Mouse (Mus musculus) myocyte (in vitro differentiated cells): ENCODE measurements around the gene Tarbp1. TPM values are rescaled to one million over a fixed set of nuclear protein-coding genes. Genes with fewer than 3 reads are reported as not detected.
A peak's percentile ranks its signal among the peaks of the same experiment; 100 is the strongest.

Experiments
- H3K27me3 ChIP-seq: one replicate; pipeline ENCODE4 v1.6.1; 2011; ENCODE audit not compliant: control insufficient read depth, insufficient read depth, insufficient read length
- H3K36me3 ChIP-seq: one replicate; pipeline ENCODE4 v1.6.1; 2011; ENCODE audit not compliant: control insufficient read depth, insufficient read depth
- H3K4me2 ChIP-seq: one replicate; pipeline ENCODE4 v1.6.1; 2011; ENCODE audit warnings: low read depth, control low read depth
- H3K4me3 ChIP-seq: one replicate; pipeline ENCODE4 v1.5.1; 2011; ENCODE audit warnings: mild to moderate bottlenecking, control low read depth, moderate library complexity
- H3K79me2 ChIP-seq: one replicate; pipeline ENCODE4 v1.6.1; 2011; ENCODE audit not compliant: control insufficient read depth, insufficient read depth
- H3ac ChIP-seq: one replicate; pipeline ENCODE4 v1.6.1; 2011; ENCODE audit not compliant: control insufficient read depth, insufficient read length
- CEBPB ChIP-seq: IDR thresholded peaks from 2 replicates; pipeline ENCODE4 v1.6.1; 2011; ENCODE audit warnings: mild to moderate bottlenecking, moderate library complexity; ENCODE audit not compliant: poor library complexity, insufficient read depth, severe bottlenecking
- E2F4 ChIP-seq: IDR thresholded peaks from one replicate; pipeline ENCODE4 v1.6.1; 2011; ENCODE audit warnings: mild to moderate bottlenecking, control low read depth, moderate library complexity; ENCODE audit not compliant: insufficient read depth
- MAX ChIP-seq: IDR thresholded peaks from one replicate; pipeline ENCODE4 v1.6.1; 2011; ENCODE audit warnings: low read depth, mild to moderate bottlenecking, control low read depth
- MYOD1 ChIP-seq, 3 experiments: IDR thresholded peaks; one replicate each; pipeline ENCODE4 v1.6.1; 2011; ENCODE audit warnings: control low read depth in 2 of 3, low read depth in 2 of 3, mild to moderate bottlenecking in 2 of 3, moderate library complexity in 1 of 3; ENCODE audit not compliant: insufficient read length in 2 of 3, control insufficient read depth in 1 of 3
- MYOG ChIP-seq, 3 experiments: IDR thresholded peaks; one replicate each; pipeline ENCODE4 v1.6.1; 2011; ENCODE audit warnings: control low read depth in 2 of 3, low read depth in 2 of 3, mild to moderate bottlenecking in 2 of 3; ENCODE audit not compliant: insufficient read length in 2 of 3, control insufficient read depth in 1 of 3, insufficient read depth in 1 of 3
- POLR2A ChIP-seq: IDR thresholded peaks from one replicate; pipeline ENCODE4 v1.6.1; 2011; ENCODE audit warnings: low read depth, mild to moderate bottlenecking, control low read depth, moderate library complexity; ENCODE audit not compliant: insufficient read length
- POLR2AphosphoS2 ChIP-seq: IDR thresholded peaks from one replicate; pipeline ENCODE4 v1.6.1; 2011; ENCODE audit warnings: low read depth, control low read depth; ENCODE audit not compliant: insufficient read length
- REST ChIP-seq: IDR thresholded peaks from one replicate; pipeline ENCODE4 v1.6.1; 2011; ENCODE audit warnings: mild to moderate bottlenecking, control low read depth, moderate library complexity; ENCODE audit not compliant: insufficient read depth, insufficient read length
- SRF ChIP-seq: IDR thresholded peaks from one replicate; pipeline ENCODE4 v1.6.1; 2011; ENCODE audit warnings: low read depth; ENCODE audit not compliant: control insufficient read depth, insufficient read length
- TCF12 ChIP-seq: IDR thresholded peaks from one replicate; pipeline ENCODE4 v1.6.1; 2011; ENCODE audit warnings: mild to moderate bottlenecking, control low read depth; ENCODE audit not compliant: poor library complexity, insufficient read depth, severe bottlenecking
- TCF3 ChIP-seq: IDR thresholded peaks from one replicate; pipeline ENCODE4 v1.6.1; 2011; ENCODE audit warnings: low read depth, control low read depth; ENCODE audit not compliant: insufficient read length
- USF1 ChIP-seq: IDR thresholded peaks from one replicate; pipeline ENCODE4 v1.6.1; 2011; ENCODE audit warnings: low read depth, mild to moderate bottlenecking, control low read depth, moderate library complexity
- polyA plus RNA-seq: library from polyadenylated mRNA; unstranded; fragments of >200 nt; fragmentation: generic; extraction: Trizol; gene quantifications from one replicate; pipeline ENCODE4 v1.2.1, GENCODE M21; 2012; ENCODE audit warnings: missing spikeins

The Tarbp1 gene
- polyA plus RNA-seq, 1 experiment, result 1.7 TPM

- Histone ChIP-seq H3ac (no peak overlapping the region), H3K27me3 (no peaks in the 10 kb centered on the region), H3K4me2 (no peak overlapping the region), H3K4me3 (no peak overlapping the region), H3K36me3 (no peaks in the 10 kb centered on the region), H3K79me2 (no peaks in the 10 kb centered on the region)
- TF ChIP-seq TCF12 (no peak), MAX (no peak), SRF (no peak), CEBPB (no peak), MYOD1 (IDR thresholded peaks at IDR 0.05; ENCODE audit: control insufficient read depth in 1 of 3, insufficient read length in 2 of 3, low read depth in 2 of 3) (no peak), TCF3 (no peak), E2F4 (no peak), MYOG (IDR thresholded peaks at IDR 0.05; ENCODE audit: control insufficient read depth in 1 of 3, insufficient read depth in 1 of 3, insufficient read length in 2 of 3, low read depth in 2 of 3) (no peak), USF1 (no peak)
These were observed 34.2 kb upstream of the Tarbp1 start for GRCm38 (mm10) chr8:126508871-126509586.

DNA sequence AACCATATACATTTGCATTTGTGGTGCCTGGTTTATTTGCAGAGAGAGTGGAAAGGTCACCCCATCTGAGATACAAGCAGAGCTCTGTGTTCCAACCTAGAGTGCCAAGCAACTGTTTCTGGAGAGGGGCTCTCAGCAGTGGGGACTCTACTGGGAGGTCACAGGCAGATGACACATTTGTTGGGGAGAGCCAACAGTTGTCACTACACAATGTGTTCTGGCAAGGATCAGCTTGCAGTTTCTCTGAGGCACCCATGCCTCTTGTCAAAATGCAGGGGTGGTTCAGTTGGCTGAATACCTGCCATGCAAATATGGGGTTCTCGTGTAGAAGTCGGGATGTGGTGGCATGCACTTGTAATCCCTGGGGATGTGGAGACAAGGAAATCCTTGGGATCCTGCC is 33.4 kb upstream of the Tarbp1 start:
- TF ChIP-seq MYOG (IDR thresholded peaks at IDR 0.05; ENCODE audit: control insufficient read depth in 1 of 3, insufficient read depth in 1 of 3, insufficient read length in 2 of 3, low read depth in 2 of 3), result peak in 1 of 3 experiments; percentile 59
- no peak for TF ChIP-seq SRF
- TF ChIP-seq E2F4, result no peak
- no peak for TF ChIP-seq POLR2AphosphoS2
- TF ChIP-seq TCF3, result no peak
- TF ChIP-seq USF1, result no peak
- no peaks in the 10 kb centered on the region for H3K27me3 ChIP-seq
- no peaks in the 10 kb centered on the region for H3K79me2 ChIP-seq
- H3K4me3 ChIP-seq, result no peak overlapping the region
- H3ac ChIP-seq, result no peak overlapping the region
- no peaks in the 10 kb centered on the region for H3K36me3 ChIP-seq
- H3K4me2 ChIP-seq, result no peak overlapping the region

DNA sequence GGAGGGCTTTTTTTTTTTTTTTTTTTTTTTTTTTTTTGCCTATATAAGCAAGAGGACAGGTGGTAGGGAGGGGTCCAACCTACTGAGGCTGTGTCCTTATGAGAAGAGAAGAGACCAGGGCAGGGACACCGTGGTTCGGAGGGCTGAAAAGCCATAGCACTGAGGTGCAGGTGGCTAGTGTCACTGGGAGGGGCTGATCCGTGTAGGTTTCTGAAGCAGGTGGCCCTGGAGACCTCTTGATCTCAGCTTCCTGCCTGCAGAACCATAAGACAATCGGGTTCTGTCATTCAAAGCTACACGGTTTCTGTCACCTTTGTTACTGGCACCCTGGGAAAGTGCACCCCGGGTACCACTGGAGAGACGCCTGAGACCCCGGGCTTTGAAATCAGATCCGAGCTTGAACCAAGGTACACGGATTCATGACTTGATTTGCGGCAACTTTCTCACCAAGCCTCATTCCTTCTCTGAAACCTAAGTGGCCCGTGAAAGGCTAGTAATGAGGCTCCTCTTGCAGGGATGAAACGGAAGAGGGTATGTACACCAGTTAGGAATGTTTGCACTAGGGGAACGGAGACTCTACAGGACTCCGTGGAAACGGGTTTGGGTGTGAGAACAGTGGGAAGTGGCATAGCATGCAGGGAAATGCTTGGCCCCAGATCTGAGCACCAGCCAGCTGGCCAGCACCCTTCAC is 29.8 kb upstream of the Tarbp1 start:
- TF ChIP-seq MAX, result no peak
- no peak for TF ChIP-seq E2F4
- TF ChIP-seq SRF, result no peak
- TF ChIP-seq CEBPB, result no peak
- no peak for TF ChIP-seq MYOG (IDR thresholded peaks at IDR 0.05; ENCODE audit: control insufficient read depth in 1 of 3, insufficient read depth in 1 of 3, insufficient read length in 2 of 3, low read depth in 2 of 3)
- no peak for TF ChIP-seq REST
- no peak for TF ChIP-seq USF1
- no peak for TF ChIP-seq MYOD1 (IDR thresholded peaks at IDR 0.05; ENCODE audit: control insufficient read depth in 1 of 3, insufficient read length in 2 of 3, low read depth in 2 of 3)
- no peak for TF ChIP-seq POLR2AphosphoS2
- no peak for TF ChIP-seq POLR2A
- TF ChIP-seq TCF12, result no peak
- no peak for TF ChIP-seq TCF3
- H3K4me3 ChIP-seq, result no peak overlapping the region
- H3K27me3 ChIP-seq, result no peaks in the 10 kb centered on the region
- H3ac ChIP-seq, result no peak overlapping the region
- no peak overlapping the region for H3K4me2 ChIP-seq
- no peaks in the 10 kb centered on the region for H3K36me3 ChIP-seq
- H3K79me2 ChIP-seq, result no peaks in the 10 kb centered on the region

- Histone ChIP-seq H3K4me2 (no peak overlapping the region), H3ac (no peak overlapping the region), H3K4me3 (no peak overlapping the region), H3K36me3 (no peaks in the 10 kb centered on the region), H3K27me3 (no peaks in the 10 kb centered on the region), H3K79me2 (no peaks in the 10 kb centered on the region)
- no peak for TF ChIP-seq MYOG (IDR thresholded peaks at IDR 0.05; ENCODE audit: control insufficient read depth in 1 of 3, insufficient read depth in 1 of 3, insufficient read length in 2 of 3, low read depth in 2 of 3)
- TF ChIP-seq MYOD1 (IDR thresholded peaks at IDR 0.05; ENCODE audit: control insufficient read depth in 1 of 3, insufficient read length in 2 of 3, low read depth in 2 of 3), result no peak
- no peak for TF ChIP-seq CEBPB
- TF ChIP-seq REST, result no peak
These were observed 27.9 kb upstream of the Tarbp1 start for GRCm38 (mm10) chr8:126502722-126503121.

DNA sequence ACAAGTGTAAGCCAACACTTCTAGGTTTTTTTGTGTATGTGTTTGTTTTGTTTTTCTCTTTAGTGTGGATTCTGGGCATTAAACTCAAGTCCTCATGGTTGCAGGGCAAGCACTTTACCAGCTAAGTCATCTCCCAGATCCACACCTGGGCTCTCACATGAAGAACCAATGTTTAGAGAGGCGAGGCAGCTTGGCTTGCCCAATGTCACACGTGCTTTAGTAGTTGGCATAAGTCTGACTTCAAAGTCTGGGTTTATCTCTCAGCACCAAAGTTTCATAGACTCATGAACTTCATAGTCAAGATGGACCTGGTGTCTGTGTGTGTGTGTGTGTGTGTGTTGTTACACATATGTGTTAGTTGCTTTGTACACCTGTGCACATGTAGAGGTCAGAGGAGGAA is 24.5 kb upstream of the Tarbp1 start:
- H3K36me3 ChIP-seq, result no peaks in the 10 kb centered on the region
- TF ChIP-seq TCF12, result no peak
- TF ChIP-seq MAX, result no peak
- no peak for TF ChIP-seq CEBPB
- TF ChIP-seq POLR2AphosphoS2, result no peak
- no peak for TF ChIP-seq E2F4
- H3K79me2 ChIP-seq, result no peaks in the 10 kb centered on the region
- no peaks in the 10 kb centered on the region for H3K27me3 ChIP-seq
- no peak overlapping the region for H3ac ChIP-seq
- no peak overlapping the region for H3K4me3 ChIP-seq
- H3K4me2 ChIP-seq, result no peak overlapping the region
